In genomic region chr5:123075576-123076418, GRCm38 (mm10) we compare ENCODE assay signal across 8 mouse cellular contexts. TPM values are rescaled to one million over a fixed set of nuclear protein-coding genes. Genes with fewer than 3 reads are reported as not detected.
DNase-seq lines count a peak whose midpoint lies in the region; ATAC-seq and TF ChIP-seq lines count a peak whose summit lies in the region.

No protein-coding gene starts in this region.

- TF ChIP-seq CTCF in ES-Bruce4 (IDR thresholded peaks at IDR 0.05; ENCODE audit: low read depth, low read length): no peak
- no peak for TF ChIP-seq CTCF in stomach, postnatal 0 days (IDR thresholded peaks at IDR 0.05; ENCODE audit: low read depth)

- intact Hi-C loops in heart, postnatal 10 days (cut with DNase I): no loop called here

- peak; percentile 88; the same call in 1 of the 2 replicates for ATAC-seq in cerebellum, adult (ENCODE audit: insufficient number of reproducible peaks, low FRiP score, low TSS enrichment)
- ATAC-seq in forebrain, embryonic 13.5 days: peak; percentile 95
- ATAC-seq in liver, embryonic 16.5 days (ENCODE audit: low read depth): peak; percentile 91
- ATAC-seq in neural tube, embryonic 12.5 days (ENCODE audit: low FRiP score, low read depth): peak; percentile 93
- peak; percentile 95 for ATAC-seq in stomach, postnatal 0 days (ENCODE audit: low FRiP score, low TSS enrichment)

- peak; percentile 94 to 95 for DNase-seq in heart, postnatal 10 days
- peak; percentile 68 for DNase-seq in large intestine, adult 2 months (ENCODE audit: low read depth, low spot score)
- peak; percentile 95 for DNase-seq in stomach, postnatal 0 days (ENCODE audit: low spot score)

- H3K27me3 ChIP-seq in ES-Bruce4 (ENCODE audit: control insufficient read depth, insufficient read depth, low read length, poor library complexity, severe bottlenecking): no peaks in the 10 kb centered on the region
- peaks cover 3% of the 10 kb centered on the region; the same call in 1 of the 2 replicates for H3K27me3 ChIP-seq in forebrain, embryonic 13.5 days
- H3K27me3 ChIP-seq in liver, embryonic 16.5 days (ENCODE audit: control insufficient read depth, insufficient read depth, low read depth, low read length): no peaks in the 10 kb centered on the region
- H3K27me3 ChIP-seq in neural tube, embryonic 12.5 days (replicated peaks): no peaks in the 10 kb centered on the region
- no peaks in the 10 kb centered on the region for H3K27me3 ChIP-seq in stomach, postnatal 0 days (ENCODE audit: control insufficient read depth, insufficient read depth, low read length)

- 9% methylated on average over 45 of the region's 45 CpGs for WGBS in forebrain, embryonic 13.5 days
- 6% methylated on average over 45 of the region's 45 CpGs for WGBS in large intestine, adult 2 months
- WGBS in liver, embryonic 16.5 days (ENCODE audit: insufficient replicate concordance): 4% methylated on average over 45 of the region's 45 CpGs
- WGBS in neural tube, embryonic 12.5 days: 9% methylated on average over 45 of the region's 45 CpGs
- 5% methylated on average over 45 of the region's 45 CpGs for WGBS in stomach, postnatal 0 days

- 0 out of 2 replicates have a peak, but pooled peaks have one; percentile 9 for TF ChIP-seq EP300 in ES-Bruce4 (IDR thresholded peaks at IDR 0.05; ENCODE audit: insufficient read depth, low read depth, low read length)
- no peak for TF ChIP-seq EP300 in stomach, postnatal 0 days (optimal IDR thresholded peaks at IDR 0.05)

- peak overlapping the region; percentile 98 for H3K4me2 ChIP-seq in forebrain, embryonic 13.5 days
- peak overlapping the region; percentile 89 for H3K4me2 ChIP-seq in liver, embryonic 16.5 days (ENCODE audit: low read depth, low read length)
- H3K4me2 ChIP-seq in neural tube, embryonic 12.5 days (replicated peaks): peak overlapping the region; percentile 95
- H3K4me2 ChIP-seq in stomach, postnatal 0 days (replicated peaks; ENCODE audit: low read depth): peak overlapping the region; percentile 100

- H3K27ac ChIP-seq in ES-Bruce4 (ENCODE audit: insufficient read depth, low read length): no peak overlapping the region
- H3K27ac ChIP-seq in forebrain, embryonic 13.5 days: no peak overlapping the region
- H3K27ac ChIP-seq in liver, embryonic 16.5 days (ENCODE audit: low read length): peak overlapping the region; percentile 92
- peak overlapping the region; percentile 51; the same call in 1 of the 2 replicates for H3K27ac ChIP-seq in neural tube, embryonic 12.5 days
- peak overlapping the region; percentile 73 for H3K27ac ChIP-seq in stomach, postnatal 0 days (replicated peaks)

- no peaks in the 10 kb centered on the region for H3K4me1 ChIP-seq in ES-Bruce4 (ENCODE audit: control insufficient read depth, insufficient read depth, low read length)
- H3K4me1 ChIP-seq in forebrain, embryonic 13.5 days: peaks cover 25% of the 10 kb centered on the region
- peaks cover 34% of the 10 kb centered on the region for H3K4me1 ChIP-seq in liver, embryonic 16.5 days (ENCODE audit: control insufficient read depth, low read depth, low read length)
- peaks cover 22% of the 10 kb centered on the region for H3K4me1 ChIP-seq in neural tube, embryonic 12.5 days
- no peaks in the 10 kb centered on the region for H3K4me1 ChIP-seq in stomach, postnatal 0 days (replicated peaks; ENCODE audit: control insufficient read depth, insufficient read depth)

- TF ChIP-seq POLR2A in ES-Bruce4 (IDR thresholded peaks at IDR 0.05; ENCODE audit: insufficient read depth, low read length): peak; percentile 42

- no peaks in the 10 kb centered on the region for H3K9me3 ChIP-seq in ES-Bruce4 (replicated peaks; ENCODE audit: control insufficient read depth, insufficient read depth, low read length, poor library complexity, severe bottlenecking)
- no peaks in the 10 kb centered on the region; the same call in 1 of the 2 replicates for H3K9me3 ChIP-seq in forebrain, embryonic 13.5 days (replicated peaks)
- H3K9me3 ChIP-seq in liver, embryonic 16.5 days (replicated peaks; ENCODE audit: control insufficient read depth, low read length): peaks cover 4% of the 10 kb centered on the region; the same call in 1 of the 2 replicates
- H3K9me3 ChIP-seq in neural tube, embryonic 12.5 days: peaks cover 4% of the 10 kb centered on the region; the same call in 1 of the 2 replicates
- no peaks in the 10 kb centered on the region for H3K9me3 ChIP-seq in stomach, postnatal 0 days (ENCODE audit: control insufficient read depth, low read length)

- H3K36me3 ChIP-seq in ES-Bruce4 (ENCODE audit: control insufficient read depth, insufficient read depth, low read length, poor library complexity, severe bottlenecking): no peaks in the 10 kb centered on the region
- no peaks in the 10 kb centered on the region for H3K36me3 ChIP-seq in forebrain, embryonic 13.5 days (ENCODE audit: poor library complexity, severe bottlenecking)
- peaks cover 10% of the 10 kb centered on the region for H3K36me3 ChIP-seq in liver, embryonic 16.5 days (ENCODE audit: control insufficient read depth, insufficient read depth)
- no peaks in the 10 kb centered on the region for H3K36me3 ChIP-seq in neural tube, embryonic 12.5 days
- H3K36me3 ChIP-seq in stomach, postnatal 0 days (ENCODE audit: control insufficient read depth, insufficient read depth, low read length): no peaks in the 10 kb centered on the region

- peak overlapping the region; percentile 71 for H3K9ac ChIP-seq in ES-Bruce4 (ENCODE audit: low read depth, poor library complexity, severe bottlenecking)
- peak overlapping the region; percentile 79 for H3K9ac ChIP-seq in forebrain, embryonic 13.5 days
- H3K9ac ChIP-seq in liver, embryonic 16.5 days (ENCODE audit: low read depth, low read length): peak overlapping the region; percentile 91
- H3K9ac ChIP-seq in neural tube, embryonic 12.5 days: peak overlapping the region; percentile 80
- H3K9ac ChIP-seq in stomach, postnatal 0 days (ENCODE audit: low read length): peak overlapping the region; percentile 71

- peak overlapping the region; percentile 89 for H3K4me3 ChIP-seq in ES-Bruce4 (ENCODE audit: low read depth, low read length)
- H3K4me3 ChIP-seq in forebrain, embryonic 13.5 days: peak overlapping the region; percentile 70
- H3K4me3 ChIP-seq in liver, embryonic 16.5 days (ENCODE audit: low read depth, low read length): peak overlapping the region; percentile 92
- peak overlapping the region; percentile 72 for H3K4me3 ChIP-seq in neural tube, embryonic 12.5 days
- peak overlapping the region; percentile 73 for H3K4me3 ChIP-seq in stomach, postnatal 0 days (ENCODE audit: low read depth, low read length)

RNA-seq across cellular contexts. Expression of gene Tmem120b, which starts 7.6 kb away (rescaled TPM):
- polyA plus RNA-seq in ES-Bruce4 (2011; ENCODE audit: insufficient read depth, insufficient read length, low read depth, missing spikeins): 8.9 and 9.1 TPM in 2 replicates
- 10.9 and 11.0 TPM in 2 replicates for polyA plus RNA-seq in forebrain, embryonic 13.5 days (2015; fragmentation: Nextera tagmentation; extraction: Ambion mirVana)
- total RNA-seq in heart, postnatal 10 days (2021): 10 to 100 TPM; 11.1 to 11.7 TPM
- polyA plus RNA-seq in large intestine, adult 2 months (2012; rRNA removed): 3.9 and 4.7 TPM in 2 replicates
- polyA plus RNA-seq in liver, embryonic 16.5 days (2015; fragmentation: Nextera tagmentation; extraction: Ambion mirVana): 25.1 and 26.1 TPM in 2 replicates
- 17.4 and 19.4 TPM in 2 replicates for polyA plus RNA-seq in neural tube, embryonic 12.5 days (2016; fragmentation: Nextera tagmentation; extraction: Ambion mirVana)
- 8.0 and 9.1 TPM in 2 replicates for polyA plus RNA-seq in stomach, postnatal 0 days (2015; fragmentation: Nextera tagmentation; extraction: Ambion mirVana)

RNA-seq across cellular contexts. Expression of gene Morn3, which starts 29.0 kb away (rescaled TPM):
- polyA plus RNA-seq in ES-Bruce4 (2011; ENCODE audit: insufficient read depth, insufficient read length, low read depth, missing spikeins): not detected in 2 replicates
- 0.79 and 1.1 TPM in 2 replicates for polyA plus RNA-seq in forebrain, embryonic 13.5 days (2015; fragmentation: Nextera tagmentation; extraction: Ambion mirVana)
- total RNA-seq in heart, postnatal 10 days (2021): not detected
- polyA plus RNA-seq in large intestine, adult 2 months (2012; rRNA removed): not detected in 2 replicates
- polyA plus RNA-seq in liver, embryonic 16.5 days (2015; fragmentation: Nextera tagmentation; extraction: Ambion mirVana): not detected in 2 replicates
- not detected in 2 replicates for polyA plus RNA-seq in neural tube, embryonic 12.5 days (2016; fragmentation: Nextera tagmentation; extraction: Ambion mirVana)
- polyA plus RNA-seq in stomach, postnatal 0 days (2015; fragmentation: Nextera tagmentation; extraction: Ambion mirVana): 0.41 TPM in 1 of 2 replicates, not detected in the other

RNA-seq across cellular contexts. Expression of gene Rhof, which starts 56.7 kb away (rescaled TPM):
- polyA plus RNA-seq in ES-Bruce4 (2011; ENCODE audit: insufficient read depth, insufficient read length, low read depth, missing spikeins): 1.6 and 2.0 TPM in 2 replicates
- 4.3 and 5.0 TPM in 2 replicates for polyA plus RNA-seq in forebrain, embryonic 13.5 days (2015; fragmentation: Nextera tagmentation; extraction: Ambion mirVana)
- total RNA-seq in heart, postnatal 10 days (2021): under 1 TPM; 0.64 to 0.77 TPM
- polyA plus RNA-seq in large intestine, adult 2 months (2012; rRNA removed): 52.1 and 55.0 TPM in 2 replicates
- 1.7 and 2.3 TPM in 2 replicates for polyA plus RNA-seq in liver, embryonic 16.5 days (2015; fragmentation: Nextera tagmentation; extraction: Ambion mirVana)
- polyA plus RNA-seq in neural tube, embryonic 12.5 days (2016; fragmentation: Nextera tagmentation; extraction: Ambion mirVana): 2.4 and 2.9 TPM in 2 replicates
- polyA plus RNA-seq in stomach, postnatal 0 days (2015; fragmentation: Nextera tagmentation; extraction: Ambion mirVana): 18.6 and 22.3 TPM in 2 replicates

Comparison
In these comparisons a context has a peak if more than half of its experiments do, and no peak if none do; other contexts are left out.
1. H3K27ac ChIP-seq: peak in liver, embryonic 16.5 days (single experiment), neural tube, embryonic 12.5 days (single experiment) and stomach, postnatal 0 days (single experiment); none in ES-Bruce4 (single experiment) and forebrain, embryonic 13.5 days (single experiment).
2. Peak in every context shown above with its lines, with median percentiles within 50 percentile points of each other: H3K4me3 ChIP-seq, H3K9ac ChIP-seq, ATAC-seq, H3K4me2 ChIP-seq and DNase-seq.